Mouse (Mus musculus): Measurements from ENCODE around the gene Tsg101.
"Not testable (repeated sequence)": the region's sequence is repeated elsewhere in the genome, so short reads cannot be mapped to it uniquely, and the experiment has no call there.

Tsg101 gene

GRCm38 (mm10) chr7:46919551-46920176, at the start of gene Tsg101:
Gene Tsg101 (minus strand): TSS chr7:46919969.
- peak; percentile 98 for ATAC-seq (ENCODE audit: low TSS enrichment)

DNA sequence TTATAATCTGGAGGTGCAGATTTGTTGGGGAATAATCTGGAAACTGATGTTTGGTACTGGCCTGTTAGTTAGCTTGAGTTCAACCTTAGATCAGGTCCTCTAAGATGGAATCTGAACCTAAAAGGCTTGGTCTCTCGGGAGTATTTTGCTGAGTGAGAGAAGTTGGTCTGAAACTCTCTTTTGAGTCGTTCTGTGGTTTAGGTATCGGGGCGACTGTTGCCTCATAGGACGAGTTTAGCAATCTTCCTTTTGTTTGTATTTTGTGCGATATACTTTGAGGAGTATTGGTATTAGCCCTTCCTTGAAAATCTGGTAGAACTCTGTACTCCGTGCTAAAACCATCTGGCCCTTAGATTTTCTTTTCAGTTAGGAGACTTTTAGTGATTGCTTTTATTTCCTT, 44.3 kb upstream of the Tsg101 start:
- ATAC-seq (ENCODE audit: low TSS enrichment), result no peak

- peak; percentile 86 for ATAC-seq (ENCODE audit: low TSS enrichment)
Measured at GRCm38 (mm10) chr7:46962806-46963618, 43.2 kb upstream of the Tsg101 start.

GRCm38 (mm10) chr7:46962132-46962531, 42.4 kb upstream of the Tsg101 start:
- no peak for ATAC-seq (ENCODE audit: low TSS enrichment)

- no peak for ATAC-seq (ENCODE audit: low TSS enrichment)
Measured at GRCm38 (mm10) chr7:46960991-46961390, 41.2 kb upstream of the Tsg101 start.

DNA sequence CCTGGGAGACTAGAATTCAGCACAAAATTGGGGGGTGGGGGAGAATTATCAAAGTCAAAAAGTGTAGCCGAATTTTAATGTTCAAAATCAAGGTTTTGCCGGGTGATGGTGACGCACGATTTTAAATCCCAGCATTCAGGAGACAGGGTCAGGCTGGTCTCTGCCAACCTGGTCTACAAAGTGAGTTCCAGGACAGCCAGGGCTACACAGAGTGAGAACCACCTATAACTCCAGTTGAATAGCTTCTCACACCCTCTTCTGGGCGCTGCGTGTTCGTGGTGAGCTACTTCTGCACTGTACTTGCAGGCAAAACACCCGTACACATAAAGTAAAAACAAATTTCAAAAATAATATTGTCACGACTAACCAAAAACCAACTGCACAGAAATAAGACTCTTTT, 39.1 kb upstream of the Tsg101 start:
- no peak for ATAC-seq (ENCODE audit: low TSS enrichment)

DNA sequence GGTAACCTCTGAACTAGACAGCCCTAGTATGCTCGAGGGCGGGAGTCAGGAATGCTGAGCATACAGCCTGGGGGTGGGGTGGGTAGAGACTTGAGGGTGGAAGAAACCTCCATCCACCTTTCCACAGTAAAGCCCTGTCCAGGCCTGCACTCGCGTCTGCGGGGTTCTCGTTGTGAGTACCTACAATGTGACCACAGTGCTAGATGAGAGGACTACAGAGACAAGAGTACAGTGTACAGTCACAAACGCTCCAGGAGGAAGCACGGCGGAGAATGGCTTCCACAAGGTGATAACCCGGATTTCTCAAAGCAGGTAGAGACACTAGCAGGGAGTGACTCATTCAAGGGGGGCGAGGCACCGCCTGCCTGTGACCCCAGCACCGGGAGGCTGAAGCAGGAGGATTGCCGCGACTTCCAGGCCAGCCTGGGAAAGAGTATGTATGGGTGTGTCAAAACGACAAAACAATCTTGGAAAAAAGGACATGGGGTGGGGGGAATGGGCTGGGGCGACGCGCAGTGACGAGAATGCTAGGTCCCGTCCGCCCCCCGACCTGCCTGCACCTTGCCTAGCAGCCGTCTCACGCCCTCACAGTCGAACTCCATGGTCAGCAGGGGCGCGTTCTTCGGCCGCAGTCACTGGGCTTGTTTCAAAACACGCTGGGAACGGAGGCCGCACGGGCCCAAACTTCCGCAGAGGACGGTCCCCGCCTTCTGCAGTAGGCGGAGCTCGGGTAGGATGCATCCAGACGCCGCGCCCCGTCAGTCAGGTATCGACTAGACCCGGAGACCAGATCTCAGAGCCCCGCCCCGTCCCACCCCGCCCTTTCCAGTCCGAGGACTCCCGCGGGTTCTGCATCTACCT, 38.3 kb upstream of the Tsg101 start, which contains the start of gene Uevld:
TSS of gene Uevld (minus strand) at position 697 of the 861 bp plus-strand sequence.
- peak; percentile 95 for ATAC-seq (ENCODE audit: low TSS enrichment)

DNA sequence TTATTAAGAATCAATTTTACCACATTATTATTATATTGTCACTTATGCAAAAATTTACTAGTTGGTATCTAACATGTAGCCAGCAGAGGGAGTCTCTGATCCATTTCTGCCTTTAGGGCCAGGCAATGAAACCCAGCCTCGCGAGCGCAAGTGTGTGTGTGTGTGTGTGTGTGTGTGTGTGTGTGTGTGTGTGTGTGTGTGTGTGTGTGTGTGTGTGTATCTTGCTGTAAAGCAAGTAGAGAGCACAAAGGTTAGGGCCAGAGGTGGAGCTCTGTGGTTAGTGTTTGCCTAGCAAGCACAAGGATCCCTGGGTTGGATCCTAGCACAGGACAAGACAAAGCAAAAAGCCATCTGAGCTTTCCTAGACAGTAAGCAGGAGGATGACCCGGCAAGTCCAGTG, 16.1 kb upstream of the Tsg101 start:
- no peak for ATAC-seq (ENCODE audit: low TSS enrichment)

GRCm38 (mm10) chr7:46934788-46935187, 15.0 kb upstream of the Tsg101 start:
- ATAC-seq (ENCODE audit: low TSS enrichment), result no peak

GRCm38 (mm10) chr7:46931370-46931769, 11.6 kb upstream of the Tsg101 start:
- no peak for ATAC-seq (ENCODE audit: low TSS enrichment)

DNA sequence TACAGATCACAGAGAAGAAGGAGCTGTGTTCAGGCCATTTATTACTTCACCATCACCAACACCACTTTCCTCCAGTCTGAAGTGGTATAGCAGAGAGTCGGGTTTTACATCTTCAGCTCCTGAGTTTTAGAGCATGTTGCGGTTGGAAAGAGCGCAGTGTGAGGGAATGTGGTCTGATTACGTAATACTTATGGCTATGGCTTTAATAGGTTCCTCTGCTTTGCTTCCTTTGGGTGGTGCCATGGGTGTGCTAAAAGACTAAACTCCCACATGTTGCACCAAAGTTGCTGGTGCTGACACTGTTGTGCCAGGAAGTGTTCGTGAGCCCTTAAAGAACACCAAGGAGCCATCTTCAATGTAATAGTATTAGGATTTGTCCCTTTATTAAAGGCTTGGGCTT, 8.5 kb upstream of the Tsg101 start:
- ATAC-seq (ENCODE audit: low TSS enrichment), result no peak

DNA sequence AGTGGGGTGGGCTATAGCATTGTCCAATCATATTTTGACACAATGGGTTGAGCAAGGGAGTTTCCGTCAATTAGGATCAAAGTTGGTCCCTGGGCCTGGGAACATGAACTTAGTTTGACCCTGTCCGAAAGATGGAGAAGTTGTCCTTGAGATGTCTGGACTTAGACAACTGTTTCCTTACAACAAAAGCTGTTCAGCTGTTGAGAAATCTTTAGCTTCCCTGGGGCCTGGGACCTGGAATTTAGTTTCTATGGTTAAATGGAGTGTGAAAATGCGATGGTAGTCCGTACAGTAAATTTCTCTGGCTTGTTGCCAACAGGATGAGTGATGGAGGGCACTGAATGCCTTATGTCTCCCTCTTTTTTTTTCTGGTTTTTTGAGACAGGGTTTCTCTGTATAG, 2.3 kb upstream of the Tsg101 start:
- ATAC-seq (ENCODE audit: low TSS enrichment), result no peak

GRCm38 (mm10) chr7:46918678-46919371, 944 bp downstream of the Tsg101 start:
- ATAC-seq (ENCODE audit: low TSS enrichment), result no peak

DNA sequence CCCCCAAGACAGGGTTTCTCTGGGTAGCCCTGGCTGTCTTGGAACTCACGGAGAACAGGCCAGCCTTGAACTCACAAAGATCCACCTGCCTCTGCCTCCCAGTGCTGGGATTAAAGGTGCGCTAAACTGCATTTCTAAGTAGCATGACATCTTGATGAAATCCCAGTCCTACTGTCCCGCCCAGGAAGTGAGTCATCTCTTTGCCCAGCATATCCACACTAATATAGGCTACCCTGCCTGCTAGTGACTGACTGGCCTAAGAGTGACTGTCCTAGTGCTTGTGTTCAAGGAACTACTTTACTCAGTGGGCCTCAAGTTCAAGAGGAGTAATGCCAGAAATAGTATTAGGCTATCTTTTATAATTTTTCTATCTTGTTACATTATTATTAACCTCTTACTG, 3.4 kb downstream of the Tsg101 start:
- ATAC-seq (ENCODE audit: low TSS enrichment), result no peak

DNA sequence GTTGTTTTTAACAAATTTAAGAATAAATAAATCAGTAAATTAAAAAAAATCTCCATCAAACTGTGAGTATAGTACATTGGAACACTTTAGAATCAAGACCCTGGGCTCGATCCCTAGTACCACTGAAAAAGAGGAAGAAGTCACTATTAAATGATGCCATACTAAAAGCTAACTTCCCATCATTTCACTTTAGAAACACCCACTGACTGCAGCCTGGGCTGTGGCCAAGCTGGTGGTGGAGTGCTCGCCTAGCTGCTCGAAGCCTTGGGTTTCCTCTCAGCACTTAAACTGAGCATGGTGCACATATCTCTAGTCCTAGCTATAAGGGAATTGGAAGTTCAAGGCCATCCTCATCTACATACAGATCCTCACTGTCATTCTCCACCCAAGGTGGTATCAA, 8.5 kb downstream of the Tsg101 start:
- no peak for ATAC-seq (ENCODE audit: low TSS enrichment)

GRCm38 (mm10) chr7:46899343-46899742, 20.4 kb downstream of the Tsg101 start:
- no peak for ATAC-seq (ENCODE audit: low TSS enrichment)

- no peak for ATAC-seq (ENCODE audit: low TSS enrichment)
Measured at GRCm38 (mm10) chr7:46895511-46895910, 24.3 kb downstream of the Tsg101 start.

DNA sequence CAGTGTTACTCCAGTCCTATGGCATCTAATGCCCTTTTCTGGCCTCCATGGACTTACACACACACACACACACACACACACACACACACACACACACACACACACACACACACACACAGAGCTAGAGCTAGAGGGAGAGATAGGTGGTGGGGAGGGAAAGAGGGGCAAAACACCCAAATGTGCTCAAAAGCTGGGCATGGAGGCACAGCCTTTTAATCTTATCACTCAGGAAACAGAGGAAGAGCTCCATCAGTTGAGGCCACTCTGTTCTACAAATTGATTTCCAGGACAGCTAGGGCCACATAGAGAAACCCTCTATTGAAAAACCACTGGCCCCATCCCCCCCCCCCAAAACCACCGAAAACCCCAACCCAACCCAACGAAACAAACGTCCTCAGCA, 36.5 kb downstream of the Tsg101 start:
- no peak for ATAC-seq (ENCODE audit: low TSS enrichment)

DNA sequence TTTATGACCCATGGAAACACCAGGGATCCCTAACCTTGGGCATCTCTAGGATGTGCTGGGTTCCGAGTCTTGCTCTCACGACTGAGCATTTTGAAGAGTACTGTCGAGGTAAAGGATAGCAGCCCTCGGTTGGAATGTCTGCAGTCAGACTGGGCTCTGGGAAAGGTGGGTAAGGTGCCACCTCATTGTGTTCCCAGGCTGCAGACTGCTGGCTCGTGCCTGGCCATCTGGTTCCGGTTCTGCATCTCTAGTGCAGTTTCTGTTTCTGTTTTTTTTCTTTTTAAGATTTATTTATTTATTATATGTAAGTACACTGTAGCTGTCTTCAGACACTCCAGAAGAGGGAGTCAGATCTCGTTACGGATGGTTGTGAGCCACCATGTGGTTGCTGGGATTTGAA, 37.8 kb downstream of the Tsg101 start:
- not testable (repeated sequence) for ATAC-seq (ENCODE audit: low TSS enrichment)

DNA sequence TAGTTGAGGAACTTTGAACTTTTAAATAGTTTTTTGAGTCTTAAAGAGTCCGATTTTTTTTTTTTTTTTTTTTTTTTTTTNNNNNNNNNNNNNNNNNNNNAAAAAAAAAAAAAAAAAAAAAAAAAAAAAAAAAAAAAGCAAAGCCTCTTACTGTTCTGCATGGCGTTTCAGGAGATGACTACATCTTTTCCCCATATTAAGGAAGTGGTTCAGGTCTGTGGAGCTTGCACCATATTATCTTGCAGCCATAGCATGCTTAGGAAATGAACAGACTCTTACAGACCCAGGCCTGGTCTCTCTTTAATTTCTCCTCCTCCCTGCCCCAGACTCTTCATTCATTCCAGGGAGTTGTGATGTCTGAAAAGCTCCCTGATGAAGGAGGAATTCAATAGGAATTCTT, 38.8 kb downstream of the Tsg101 start:
- no peak for ATAC-seq (ENCODE audit: low TSS enrichment)

- no peak for ATAC-seq (ENCODE audit: low TSS enrichment)
Measured at GRCm38 (mm10) chr7:46879851-46880250, 39.9 kb downstream of the Tsg101 start.

- no peak for ATAC-seq (ENCODE audit: low TSS enrichment)
Measured at GRCm38 (mm10) chr7:46877255-46877654, 42.5 kb downstream of the Tsg101 start.

All from frontal cortex, adult (tissue).